Mouse (Mus musculus) erythroblast, embryonic 14.5 days (primary cell): ENCODE results near the gene Syn3. TPM values are rescaled to one million over a fixed set of nuclear protein-coding genes. Genes with fewer than 3 reads are reported as not detected.

Source experiments
- H3K27me3 ChIP-seq: 2 replicates; pipeline ENCODE4 v1.6.1; 2012; ENCODE audit warnings: inconsistent platforms; ENCODE audit not compliant: control insufficient read depth
- H3K36me3 ChIP-seq: 2 replicates; pipeline ENCODE4 v1.6.1; 2012; ENCODE audit warnings: mild to moderate bottlenecking, inconsistent platforms; ENCODE audit not compliant: control insufficient read depth
- H3K4me1 ChIP-seq: 2 replicates; pipeline ENCODE4 v1.6.1; 2012; ENCODE audit warnings: inconsistent platforms; ENCODE audit not compliant: control insufficient read depth
- H3K4me3 ChIP-seq: replicated peaks from 2 replicates; pipeline ENCODE3; 2012; ENCODE audit warnings: moderate library complexity, mild to moderate bottlenecking, inconsistent platforms
- H3K9me3 ChIP-seq: 2 replicates; pipeline ENCODE4 v1.6.1; 2012; ENCODE audit warnings: low read length, inconsistent platforms, mixed read lengths; ENCODE audit not compliant: control insufficient read depth
- GATA1 ChIP-seq: IDR thresholded peaks from 2 replicates; pipeline ENCODE4 v1.6.1; 2012; ENCODE audit warnings: low read length, inconsistent platforms, mixed read lengths
- TAL1 ChIP-seq: IDR thresholded peaks from 3 replicates; pipeline ENCODE4 v1.6.1; 2012; ENCODE audit warnings: low read length, inconsistent platforms, mixed read lengths
- polyA plus RNA-seq: library from polyadenylated mRNA; stranded (reverse); fragments of >175 nt; gene quantifications from 2 replicates; pipeline ENCODE4 v1.2.3, GENCODE M21; 2012

Gene Syn3
- polyA plus RNA-seq, 1 experiment = not detected

GRCm38 (mm10) chr10:86188614-86189013, 310.1 kb downstream of the Syn3 start:
- H3K4me1 ChIP-seq = no peaks in the 10 kb centered on the region
- TF ChIP-seq TAL1 (no peak), GATA1 (no peak)
- no peaks in the 10 kb centered on the region for H3K9me3 ChIP-seq
- H3K36me3 ChIP-seq = no peaks in the 10 kb centered on the region
- H3K4me3 ChIP-seq = no peak overlapping the region
- H3K27me3 ChIP-seq = no peaks in the 10 kb centered on the region

DNA sequence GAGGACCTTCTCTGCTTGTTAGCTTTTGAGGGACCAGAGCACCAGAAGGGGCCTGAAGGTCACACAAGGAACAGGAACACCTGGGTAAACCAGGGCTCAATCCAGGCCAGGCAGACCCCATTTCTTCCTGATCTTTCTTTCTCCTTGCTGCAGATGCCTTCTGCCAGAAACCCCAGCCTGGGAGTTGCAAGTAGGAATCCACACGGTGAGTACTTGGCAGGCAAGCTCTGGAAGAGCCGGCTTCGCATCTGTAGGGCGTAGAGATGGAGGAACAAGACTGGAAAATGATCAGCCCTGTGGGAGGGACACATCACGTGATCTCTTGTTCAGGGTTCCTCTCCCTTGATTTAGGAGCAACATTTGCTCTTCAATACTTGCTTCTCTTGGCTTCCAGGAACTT, 310.8 kb downstream of the Syn3 start:
- TF ChIP-seq GATA1 (no peak), TAL1 (no peak)
- Histone ChIP-seq H3K4me1 (no peaks in the 10 kb centered on the region), H3K27me3 (no peaks in the 10 kb centered on the region), H3K4me3 (no peak overlapping the region), H3K9me3 (no peaks in the 10 kb centered on the region), H3K36me3 (no peaks in the 10 kb centered on the region)

- Histone ChIP-seq H3K36me3 (no peaks in the 10 kb centered on the region), H3K4me1 (no peaks in the 10 kb centered on the region), H3K27me3 (no peaks in the 10 kb centered on the region), H3K4me3 (no peak overlapping the region), H3K9me3 (no peaks in the 10 kb centered on the region)
- TF ChIP-seq GATA1 (no peak), TAL1 (no peak)
Measured at GRCm38 (mm10) chr10:86183148-86183885, 315.4 kb downstream of the Syn3 start.

GRCm38 (mm10) chr10:86182183-86182805, 316.4 kb downstream of the Syn3 start:
- Histone ChIP-seq H3K27me3 (no peaks in the 10 kb centered on the region), H3K36me3 (no peaks in the 10 kb centered on the region), H3K4me3 (no peak overlapping the region), H3K4me1 (no peaks in the 10 kb centered on the region), H3K9me3 (no peaks in the 10 kb centered on the region)
- TF ChIP-seq GATA1 (no peak), TAL1 (no peak)

- H3K4me1 ChIP-seq = no peaks in the 10 kb centered on the region
- no peak for TF ChIP-seq TAL1
- no peak for TF ChIP-seq GATA1
- no peaks in the 10 kb centered on the region for H3K27me3 ChIP-seq
- H3K36me3 ChIP-seq = no peaks in the 10 kb centered on the region
- no peak overlapping the region for H3K4me3 ChIP-seq
- H3K9me3 ChIP-seq = no peaks in the 10 kb centered on the region
Measured at GRCm38 (mm10) chr10:86176411-86176810, 322.3 kb downstream of the Syn3 start.

- TF ChIP-seq TAL1 (no peak), GATA1 (no peak)
- Histone ChIP-seq H3K36me3 (no peaks in the 10 kb centered on the region), H3K4me3 (no peak overlapping the region), H3K9me3 (no peaks in the 10 kb centered on the region), H3K4me1 (no peaks in the 10 kb centered on the region), H3K27me3 (no peaks in the 10 kb centered on the region)
Measured at GRCm38 (mm10) chr10:86174017-86174416, 324.7 kb downstream of the Syn3 start.

- Histone ChIP-seq H3K4me3 (no peak overlapping the region), H3K36me3 (no peaks in the 10 kb centered on the region), H3K4me1 (no peaks in the 10 kb centered on the region), H3K9me3 (no peaks in the 10 kb centered on the region), H3K27me3 (no peaks in the 10 kb centered on the region)
- no peak for TF ChIP-seq TAL1
- no peak for TF ChIP-seq GATA1
Measured at GRCm38 (mm10) chr10:86173284-86173683, 325.4 kb downstream of the Syn3 start.

GRCm38 (mm10) chr10:86171246-86171645, 327.4 kb downstream of the Syn3 start:
- H3K4me3 ChIP-seq = no peak overlapping the region
- H3K4me1 ChIP-seq = no peaks in the 10 kb centered on the region
- H3K9me3 ChIP-seq = no peaks in the 10 kb centered on the region
- no peaks in the 10 kb centered on the region for H3K27me3 ChIP-seq
- no peaks in the 10 kb centered on the region for H3K36me3 ChIP-seq
- no peak for TF ChIP-seq GATA1
- TF ChIP-seq TAL1 = no peak

- Histone ChIP-seq H3K27me3 (no peaks in the 10 kb centered on the region), H3K4me1 (no peaks in the 10 kb centered on the region), H3K4me3 (no peak overlapping the region), H3K9me3 (no peaks in the 10 kb centered on the region), H3K36me3 (no peaks in the 10 kb centered on the region)
- TF ChIP-seq TAL1 = no peak
- no peak for TF ChIP-seq GATA1
Measured at GRCm38 (mm10) chr10:86168084-86168483, 330.6 kb downstream of the Syn3 start.
